Mouse (Mus musculus) heart, adult 8-10 months (tissue): ENCODE data around the gene Cldn3. TPM values are rescaled to one million over a fixed set of nuclear protein-coding genes. Genes with fewer than 3 reads are reported as not detected.

ENCODE experiments used
- DNase-seq: peaks from one replicate; pipeline ENCODE4 v3.0.0; 2022; ENCODE audit warnings: low spot score
- total RNA-seq, 4 experiments: library from RNA; stranded (reverse); gene quantifications; 2 replicates each; pipeline ENCODE4 v1.2.4; 2022

Cldn3 gene
- total RNA-seq, 4 experiments from 2014 or later: 0.28 TPM; not detected in 3

DNA sequence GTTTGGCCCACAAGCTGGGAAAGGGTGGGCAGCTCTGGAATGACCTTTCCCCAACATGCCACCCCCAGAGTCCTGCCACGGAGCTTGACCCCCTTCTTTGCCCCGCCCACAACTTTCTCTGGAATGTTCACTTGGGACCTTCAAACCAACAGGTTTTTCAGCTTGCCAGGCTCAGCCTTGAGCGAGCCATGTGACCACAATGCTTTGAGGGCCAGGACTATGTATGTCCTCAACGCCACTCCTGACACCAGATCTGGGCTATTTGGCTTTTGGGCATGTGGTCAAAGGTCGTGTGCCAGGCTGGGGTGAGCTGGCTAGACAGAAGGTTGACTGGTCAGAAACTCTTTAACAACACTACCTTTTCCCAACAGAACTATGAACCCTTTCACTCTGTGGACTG lies 16.1 kb downstream of the Cldn3 start:
- DNase-seq: no peak

DNA sequence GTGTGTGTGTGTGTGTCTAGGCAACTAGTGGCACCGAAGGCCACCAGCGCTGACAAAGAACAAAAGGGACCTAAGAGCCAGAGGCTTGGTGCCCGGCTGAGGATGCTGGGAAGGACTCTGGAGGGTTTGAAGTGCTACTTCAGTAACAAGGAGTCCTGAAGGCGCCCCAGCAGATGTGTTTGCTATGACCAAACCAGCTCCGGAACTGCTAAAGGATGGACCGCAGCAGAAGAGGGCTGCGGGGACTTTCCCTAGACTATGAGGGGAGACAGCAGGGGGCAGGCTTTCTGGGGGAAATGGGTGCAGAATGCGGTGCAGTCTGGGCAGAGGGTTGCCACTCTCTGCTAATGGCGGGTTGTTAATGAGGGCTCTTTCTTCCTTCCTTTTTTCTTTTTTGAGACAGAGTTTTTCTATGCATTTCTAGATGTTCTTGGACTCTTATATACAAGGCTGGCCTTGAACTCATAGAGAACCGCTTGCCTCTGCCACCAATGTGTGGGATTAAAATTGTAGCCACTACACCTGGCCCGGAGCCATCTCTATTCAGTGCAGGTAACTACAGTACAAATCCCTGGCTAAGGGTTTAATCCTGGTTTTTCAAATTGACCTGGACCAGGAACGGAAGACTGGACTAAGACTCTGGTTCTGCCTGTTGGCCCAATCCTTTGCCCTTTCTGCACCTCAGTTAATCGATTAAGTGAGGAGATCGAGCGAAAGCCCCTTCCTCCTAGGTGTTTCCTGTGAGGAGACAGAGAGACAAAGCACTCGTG lies 22.0 kb downstream of the Cldn3 start:
- DNase-seq: no peak

DNA sequence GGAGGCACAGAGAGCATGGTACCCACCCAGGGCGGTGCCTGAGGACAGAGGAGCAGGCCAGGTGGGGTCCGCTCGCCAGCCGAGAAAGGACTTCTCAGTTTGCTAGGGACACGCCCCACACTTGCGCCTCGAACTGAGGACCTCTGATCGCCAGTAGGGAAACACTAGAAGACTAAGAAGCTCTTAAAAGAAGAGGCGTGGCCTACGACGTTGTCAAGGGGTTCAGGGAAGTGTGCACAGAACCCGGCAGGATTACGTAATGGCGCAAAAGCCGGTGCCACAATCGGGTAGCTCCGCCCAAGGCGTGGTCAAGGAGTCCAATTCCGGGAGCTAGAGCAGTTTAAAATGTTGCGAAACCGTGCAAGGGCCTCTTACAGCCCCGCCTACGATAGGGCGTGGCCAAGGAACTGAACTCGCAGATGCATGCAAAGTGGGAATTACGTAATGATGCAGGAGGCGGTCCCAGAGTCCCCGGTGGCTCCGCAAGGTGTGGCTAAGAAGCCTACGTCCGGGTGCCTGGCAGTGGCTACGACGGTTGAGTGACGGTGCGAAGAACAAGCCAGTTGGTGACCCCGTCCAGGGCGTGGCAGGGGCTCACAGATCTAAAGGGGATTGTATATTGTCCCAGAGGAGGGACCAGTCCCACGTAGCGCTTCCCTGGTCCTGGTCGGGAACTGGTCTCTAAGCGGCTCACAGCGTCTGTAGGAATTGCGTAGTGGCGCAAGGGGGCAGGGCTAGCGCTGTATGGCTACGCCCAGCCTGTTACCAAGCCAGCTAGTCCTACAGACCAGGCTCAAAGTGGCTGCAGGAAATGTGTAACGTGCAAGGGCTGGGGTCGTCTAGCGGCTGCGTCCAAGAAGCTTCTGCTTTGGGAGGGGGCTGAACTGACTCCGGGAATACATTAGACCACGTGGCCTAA lies 22.9 kb downstream of the Cldn3 start, which contains the start of gene Abhd11:
TSS of gene Abhd11 (plus strand) at position 482 of the 919 bp plus-strand sequence.
- peak; percentile 98 for DNase-seq

DNA sequence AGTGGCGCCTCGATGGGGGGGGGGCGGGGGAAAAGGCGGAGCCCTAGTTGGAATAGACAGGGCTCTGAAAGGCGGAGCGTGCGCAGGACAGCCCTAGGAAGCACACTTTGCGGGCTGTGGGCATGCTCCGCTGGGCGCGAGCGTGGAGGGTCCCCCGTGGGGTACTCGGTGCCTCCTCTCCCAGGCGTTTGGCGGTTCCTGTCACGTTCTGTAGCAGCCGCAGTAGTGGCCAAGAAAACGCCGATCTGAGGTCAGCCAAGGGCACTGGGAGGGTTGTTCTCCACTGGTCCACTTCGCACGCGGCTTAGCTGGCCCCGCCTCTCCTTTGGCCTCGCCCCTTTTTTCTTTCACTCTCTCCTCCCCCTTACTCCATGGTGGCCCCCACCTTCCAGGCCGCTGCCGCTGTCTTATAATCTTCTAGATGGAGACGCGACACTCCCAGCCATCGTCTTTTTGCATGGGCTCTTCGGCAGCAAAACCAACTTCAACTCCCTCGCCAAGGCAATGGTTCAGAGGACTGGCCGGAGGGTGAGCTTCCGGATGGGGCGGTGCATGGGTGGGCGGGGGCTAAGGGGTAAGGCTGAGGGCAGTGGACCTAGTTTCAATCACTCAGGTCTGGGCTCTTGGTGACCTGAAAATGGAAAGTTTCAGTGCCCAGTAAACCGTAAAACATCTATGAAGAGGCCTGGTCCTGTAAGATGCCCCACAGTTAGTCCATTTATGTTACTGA lies 23.7 kb downstream of the Cldn3 start:
- DNase-seq: peak; percentile 89

DNA sequence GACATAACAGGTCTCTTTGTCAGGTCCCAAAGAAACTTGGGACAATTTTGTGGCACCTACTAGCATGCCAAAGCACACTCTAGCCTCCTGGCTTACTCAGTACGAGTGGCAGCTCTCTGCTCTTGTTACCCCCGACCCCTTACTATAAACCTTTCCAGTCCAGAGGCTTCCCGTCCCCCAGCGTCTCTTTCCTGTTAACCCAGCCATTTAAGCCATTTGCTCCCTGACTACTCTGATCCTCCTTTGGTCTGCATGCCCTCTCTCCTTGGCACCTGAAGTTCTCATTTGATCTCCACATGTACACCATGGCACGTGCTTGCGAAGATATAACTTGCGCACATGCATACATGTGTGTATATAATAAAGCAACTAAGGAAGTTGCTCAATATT lies 24.3 kb downstream of the Cldn3 start:
- DNase-seq: no peak

DNA sequence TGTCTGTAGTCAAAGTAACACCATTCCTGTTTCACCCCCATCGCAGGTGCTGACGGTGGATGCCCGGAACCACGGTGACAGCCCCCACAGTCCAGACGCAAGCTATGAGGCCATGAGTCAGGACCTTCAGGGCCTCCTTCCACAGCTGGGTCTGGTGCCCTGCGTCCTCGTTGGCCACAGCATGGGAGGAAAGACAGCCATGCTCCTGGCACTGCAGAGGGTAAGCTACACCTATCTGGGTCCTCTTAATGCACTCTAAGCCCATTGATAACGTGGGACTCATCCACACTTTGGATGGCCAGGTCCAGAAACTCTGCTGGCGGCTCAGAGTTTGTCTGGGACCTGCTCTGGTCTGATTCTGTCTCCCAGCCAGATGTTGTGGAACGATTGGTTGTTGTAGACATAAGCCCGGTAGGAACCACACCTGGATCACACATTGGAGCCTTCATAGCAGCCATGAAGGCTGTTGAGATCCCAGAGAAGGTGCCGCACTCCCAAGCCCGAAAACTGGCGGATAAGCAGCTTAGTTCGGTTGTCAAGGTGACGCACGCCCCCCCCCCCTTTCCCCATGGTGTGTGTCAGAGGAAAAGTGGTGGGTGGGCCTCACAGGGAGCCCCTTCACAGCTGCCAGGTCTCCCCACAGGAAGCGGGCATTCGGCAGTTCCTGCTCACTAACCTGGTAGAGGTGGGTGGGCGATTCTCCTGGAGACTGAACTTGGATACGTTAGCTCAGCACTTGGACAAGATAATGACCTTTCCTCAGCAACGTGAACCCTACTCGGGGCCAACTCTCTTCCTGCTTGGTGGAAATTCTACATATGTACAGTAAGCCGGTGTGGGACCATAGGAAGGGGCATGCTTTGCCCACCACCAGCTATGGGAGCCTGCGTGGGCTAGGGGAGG lies 25.1 kb downstream of the Cldn3 start:
- DNase-seq: no peak

DNA sequence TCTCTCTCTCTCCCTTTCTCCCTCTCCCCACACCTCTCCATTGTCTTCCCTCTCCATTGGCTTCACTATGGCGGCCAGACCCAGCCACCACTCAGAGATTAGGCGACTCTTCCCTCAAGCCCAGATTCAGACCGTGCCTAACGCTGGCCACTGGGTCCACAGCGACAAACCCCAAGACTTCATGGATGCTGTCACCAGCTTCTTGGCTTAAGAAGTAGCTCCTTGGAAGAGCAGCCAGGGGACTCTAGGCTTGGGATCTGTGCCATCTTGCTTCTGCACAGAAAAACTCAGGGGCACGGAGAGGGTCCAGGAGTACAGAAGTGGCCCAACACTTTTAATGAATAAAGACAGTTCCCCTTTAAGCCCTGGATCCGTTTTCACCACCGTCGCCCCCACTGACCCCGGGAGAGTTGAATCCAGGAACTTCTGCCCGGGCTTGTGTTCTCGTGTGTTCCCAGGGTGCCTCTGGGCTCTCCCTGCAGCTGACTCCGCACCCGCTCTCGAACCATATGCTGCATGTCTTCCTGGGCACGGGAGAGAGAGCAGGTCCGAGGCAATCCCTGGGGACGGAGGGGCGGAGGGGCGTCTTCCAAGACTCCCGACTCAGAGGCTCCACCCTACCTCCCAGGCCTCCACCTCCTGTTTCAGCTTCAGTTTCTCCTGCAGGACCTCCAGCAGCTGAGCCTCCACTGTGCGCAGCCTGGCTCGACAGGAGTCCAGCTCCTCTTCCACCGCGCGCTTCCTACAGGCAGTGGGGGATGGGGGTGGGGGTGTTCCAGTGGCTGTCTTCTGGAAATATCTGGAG lies 26.0 kb downstream of the Cldn3 start:
- no peak for DNase-seq

DNA sequence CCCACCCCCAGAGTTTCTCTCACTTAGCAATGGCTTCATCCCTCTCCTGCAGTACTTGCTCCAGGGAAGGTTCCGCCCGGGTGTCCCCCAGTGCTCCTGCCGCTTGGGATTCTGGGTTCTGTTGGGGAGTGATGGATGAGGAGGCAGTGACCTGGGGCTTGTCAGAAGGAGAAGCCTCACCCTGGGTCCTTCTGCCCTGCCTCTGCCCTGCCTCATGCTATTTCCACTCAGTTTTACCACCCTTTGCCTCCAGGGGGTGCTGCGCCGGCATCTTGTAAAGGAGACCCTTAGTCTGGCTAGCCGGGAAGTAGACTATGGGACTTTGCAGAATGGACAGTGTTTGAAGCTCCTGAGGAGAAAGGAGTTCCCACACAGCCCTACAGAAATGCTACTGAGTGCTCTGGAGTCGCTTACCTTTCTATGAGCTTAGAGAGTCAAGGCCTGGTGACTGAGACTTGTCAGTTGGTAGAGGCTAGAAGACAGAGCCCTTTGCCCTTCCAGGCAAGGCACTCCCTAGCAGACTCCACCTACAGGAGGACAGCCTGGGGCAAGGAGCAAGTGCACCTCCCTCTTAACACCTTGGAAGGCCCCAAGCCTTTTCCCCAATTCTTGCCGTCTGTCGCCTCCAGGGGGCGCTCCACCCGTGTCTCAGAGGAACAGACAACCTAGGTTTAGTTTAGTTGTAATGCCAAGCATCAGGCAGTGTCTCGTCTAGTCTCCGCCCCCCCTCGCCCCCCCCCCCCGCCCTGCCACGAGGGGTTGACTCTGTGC lies 26.8 kb downstream of the Cldn3 start:
- DNase-seq: peak; percentile 70

DNA sequence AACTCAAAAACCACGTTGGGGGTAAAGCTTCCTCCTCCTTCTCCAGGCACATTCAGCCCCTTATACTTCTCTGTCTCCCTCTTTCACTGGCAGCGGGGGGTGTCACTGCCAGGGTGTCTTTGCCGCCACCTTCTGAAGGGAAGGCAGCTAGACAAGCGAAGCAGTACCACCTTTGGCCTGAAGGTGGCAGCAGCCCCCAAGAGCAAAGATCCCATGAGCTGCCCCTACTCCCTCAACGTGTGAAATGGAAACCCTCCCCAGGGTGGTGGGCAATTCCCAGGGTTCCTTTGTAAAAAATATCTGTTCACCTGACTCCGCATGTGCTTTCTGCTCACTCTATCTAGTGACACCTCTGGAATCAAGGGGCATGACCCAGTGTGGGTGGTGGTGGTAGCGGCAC lies 29.5 kb downstream of the Cldn3 start:
- peak; percentile 86 for DNase-seq

DNA sequence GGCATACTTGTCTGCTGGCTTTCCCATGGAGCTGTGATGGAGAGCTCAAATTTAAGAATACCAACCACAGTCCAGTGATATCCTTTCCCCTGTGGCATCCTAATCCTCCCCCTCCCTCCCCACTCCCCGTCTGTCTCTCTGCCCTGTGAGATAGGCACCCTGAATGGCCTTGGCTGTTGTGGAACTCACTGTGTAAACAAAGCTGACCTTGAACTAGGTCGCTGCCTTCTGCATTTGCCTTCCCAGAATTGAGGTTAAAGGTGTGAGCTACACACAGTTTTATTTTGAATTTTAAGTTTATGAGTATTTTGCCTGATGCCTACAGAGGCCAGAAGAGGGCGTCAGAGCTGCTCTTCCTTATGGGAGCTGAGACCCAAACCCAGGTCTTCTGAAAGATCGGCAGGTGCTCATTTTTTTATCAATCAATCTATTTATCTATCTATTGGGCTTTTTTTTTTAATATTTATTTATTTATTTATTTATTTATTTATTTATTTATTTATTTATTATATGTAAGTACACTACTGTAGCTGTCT lies 30.3 kb downstream of the Cldn3 start:
- DNase-seq: no peak

DNA sequence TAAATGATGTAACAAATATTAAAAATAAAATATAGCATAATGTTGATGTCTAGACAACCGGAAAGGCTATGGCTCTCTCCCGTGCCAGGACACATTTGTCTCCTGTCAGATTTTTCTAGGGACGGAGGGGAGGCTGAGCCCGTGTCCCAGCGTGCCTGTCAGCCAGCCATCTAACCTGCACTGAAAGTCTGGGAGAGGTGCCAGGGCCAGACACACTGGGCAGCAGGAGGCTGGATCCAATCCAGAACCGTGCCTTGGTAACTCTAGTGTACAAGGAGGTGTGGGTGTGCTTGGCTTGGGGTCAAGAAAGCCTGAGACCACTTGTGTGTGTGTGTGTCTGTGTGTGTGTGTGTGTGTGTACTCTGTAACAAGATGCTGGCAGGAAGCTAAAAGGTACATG lies 35.8 kb downstream of the Cldn3 start:
- DNase-seq: peak; percentile 56

DNA sequence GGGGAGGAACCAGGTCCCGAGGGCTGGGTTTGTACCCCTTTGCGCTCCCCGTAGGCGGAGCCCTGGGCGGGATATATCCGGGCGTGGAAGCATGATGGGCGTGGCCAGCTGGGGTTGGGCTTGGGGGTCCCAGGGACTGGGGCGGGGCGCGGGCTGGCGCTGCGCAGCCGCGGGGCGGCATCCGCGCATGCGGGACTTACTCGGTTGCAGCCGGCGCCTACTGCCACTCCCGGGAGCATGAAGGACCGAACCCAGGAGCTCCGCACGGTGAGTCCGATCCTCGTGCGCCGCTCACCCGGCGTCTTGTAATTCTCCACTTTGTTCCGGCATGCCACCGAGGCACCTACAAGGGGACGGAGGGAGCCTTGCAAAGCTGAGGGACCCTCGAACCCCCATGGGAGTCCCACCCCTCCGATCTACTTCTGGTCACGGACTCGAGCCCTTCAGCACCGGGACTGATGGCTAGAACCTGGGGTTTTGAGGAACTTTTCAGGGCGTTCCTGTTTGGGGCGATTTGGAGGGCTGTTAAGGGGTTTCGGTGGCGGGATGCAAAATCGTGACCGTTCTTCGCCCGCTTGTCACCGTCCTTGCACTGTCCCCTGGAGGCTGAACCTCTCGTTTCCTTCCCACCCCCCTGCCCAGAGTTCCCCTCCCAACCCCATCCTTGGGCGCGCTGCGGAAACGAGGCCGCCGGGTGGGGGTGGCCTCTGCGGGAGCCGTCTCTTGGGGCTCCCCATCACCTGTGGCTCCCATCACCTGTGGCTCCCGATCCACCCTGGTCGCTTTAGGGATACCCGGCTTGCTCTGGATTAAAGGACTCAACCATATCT lies 37.5 kb downstream of the Cldn3 start, which contains the start of gene Stx1a:
TSS of gene Stx1a (plus strand) at position 139 of the 830 bp plus-strand sequence.
- DNase-seq: peak; percentile 89

DNA sequence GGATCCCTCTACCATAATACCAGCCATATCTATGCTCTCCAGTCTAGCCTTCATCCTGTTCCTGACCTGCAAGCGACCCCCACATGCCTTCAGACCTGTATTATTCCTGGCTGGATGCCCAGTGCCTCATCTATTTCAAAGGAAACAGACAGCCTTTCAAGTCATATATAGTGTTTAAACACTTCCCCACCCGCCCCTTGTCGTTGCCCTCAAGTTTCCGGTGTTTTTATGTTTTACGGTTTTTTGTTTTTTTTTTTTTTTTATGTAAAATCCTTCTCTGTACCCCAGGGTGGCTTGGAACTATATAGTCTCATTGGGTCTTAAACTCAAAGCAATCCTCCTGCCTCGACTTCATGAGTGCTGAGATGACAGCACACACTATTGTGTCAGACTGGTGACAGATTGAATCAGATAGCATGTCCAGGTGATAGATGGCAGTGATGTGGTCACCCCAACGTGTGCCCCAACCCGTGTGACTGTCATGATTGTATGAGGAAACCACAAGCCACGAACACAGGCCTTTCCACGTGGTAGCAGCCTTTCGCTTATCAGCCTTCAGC lies 38.7 kb downstream of the Cldn3 start:
- DNase-seq: no peak

DNA sequence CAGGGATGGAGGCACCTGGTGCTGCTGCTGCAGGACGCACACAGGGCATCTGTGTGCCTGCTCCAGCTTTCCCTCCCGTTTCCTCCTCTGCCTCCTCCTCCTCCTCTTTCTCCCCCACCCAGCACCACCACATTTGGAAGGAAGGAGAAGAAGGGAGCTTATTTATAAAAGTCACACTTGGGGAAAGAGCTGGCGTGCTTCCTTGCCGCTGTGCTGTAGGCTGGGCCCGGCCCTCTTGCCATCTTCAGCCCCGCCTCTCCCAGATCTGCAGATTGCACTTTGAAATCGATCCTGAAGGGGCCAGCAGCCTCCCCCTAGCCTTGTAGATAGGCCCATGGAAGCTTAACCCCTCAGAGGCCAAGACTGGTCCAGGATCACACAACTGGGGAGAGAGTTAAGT lies 39.9 kb downstream of the Cldn3 start:
- no peak for DNase-seq

DNA sequence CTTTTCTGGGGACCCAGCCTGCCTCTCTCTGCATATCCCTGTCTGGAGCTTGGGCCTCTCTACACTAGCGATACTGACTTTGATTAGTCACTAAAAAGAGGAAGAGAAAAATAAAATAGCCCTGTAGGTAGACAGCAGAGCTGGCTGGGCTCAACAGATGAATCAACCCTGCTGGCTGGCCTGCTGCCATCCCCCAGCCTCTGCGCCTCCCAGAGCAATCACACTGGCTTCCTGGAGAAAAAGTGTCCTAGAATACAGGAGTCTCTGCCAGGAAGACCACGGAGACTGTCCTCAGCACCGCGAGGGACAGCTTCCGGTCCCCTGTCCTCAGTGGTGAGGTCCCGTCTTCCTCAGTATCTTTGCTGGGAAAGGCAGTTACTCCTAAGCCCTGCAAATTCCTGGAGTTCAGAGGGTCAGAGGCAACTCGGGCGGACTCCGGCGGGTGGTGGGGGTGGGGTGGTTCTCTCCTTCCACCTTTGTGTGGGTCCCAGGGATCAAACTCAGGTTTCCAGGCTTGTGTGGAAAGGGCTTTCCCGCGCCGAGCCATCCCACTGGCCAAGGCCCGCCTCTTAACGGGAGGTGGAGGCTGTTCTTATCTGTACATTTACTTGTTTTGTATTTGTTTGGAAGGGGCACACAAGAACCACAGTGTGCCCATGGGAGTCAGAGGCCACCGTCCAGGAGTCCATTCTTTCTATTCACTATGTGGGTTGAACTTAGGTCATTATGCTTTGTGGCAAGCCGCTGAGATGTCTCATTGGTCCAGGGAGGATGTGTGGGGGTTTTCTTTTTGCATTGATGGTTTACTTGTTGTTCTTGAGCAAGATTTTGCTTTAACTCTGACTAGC lies 43.2 kb downstream of the Cldn3 start:
- DNase-seq: no peak

DNA sequence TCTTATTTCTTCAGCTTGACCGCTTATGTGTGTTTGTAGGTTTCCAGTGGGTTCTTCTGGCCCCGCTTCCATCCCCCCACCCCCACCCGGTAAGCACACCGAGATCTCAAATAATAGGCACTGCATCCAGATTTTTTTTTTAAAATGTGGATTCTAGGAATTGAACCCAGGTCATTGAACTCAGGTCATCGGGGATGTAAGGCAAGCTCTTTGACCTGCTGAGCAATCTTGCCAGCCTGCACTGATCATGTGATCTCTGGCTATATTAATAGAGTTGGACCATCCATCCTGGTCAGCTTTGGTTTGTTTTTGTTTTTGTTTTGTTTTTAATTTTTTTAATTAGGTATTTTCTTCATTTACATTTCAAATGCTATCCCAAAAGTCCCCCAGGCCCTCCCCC lies 46.6 kb downstream of the Cldn3 start:
- DNase-seq: no peak

DNA sequence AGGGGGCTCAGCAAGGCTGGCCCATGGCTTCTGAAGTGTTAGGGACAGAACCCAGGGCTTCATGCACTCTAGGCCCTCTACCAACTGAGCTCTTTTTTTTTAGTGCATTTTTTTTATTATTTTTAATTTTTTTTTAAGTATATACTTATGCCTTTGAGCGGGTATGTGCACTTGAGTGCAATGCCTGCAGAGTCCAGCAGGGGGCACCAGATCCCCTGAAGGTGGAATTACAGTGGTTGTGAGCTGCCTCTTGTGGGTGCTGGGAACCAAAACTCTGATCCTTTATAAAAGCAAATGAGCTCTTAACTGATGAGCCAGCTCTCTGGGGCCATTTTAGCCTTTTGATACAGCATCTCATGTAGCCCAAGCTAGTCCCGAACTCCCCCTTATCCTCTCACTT lies 48.6 kb downstream of the Cldn3 start:
- DNase-seq: no peak
